Mouse (Mus musculus): ENCODE results near the gene Rcor1. TPM values are rescaled to one million over a fixed set of nuclear protein-coding genes. Genes with fewer than 3 reads are reported as not detected.

Gene Rcor1
- polyA plus RNA-seq, 1 experiment, result 33.8 TPM

- Histone ChIP-seq H3K27ac (ENCODE audit: insufficient read depth, low read depth, low read length) (no peak overlapping the region), H3K4me3 (ENCODE audit: insufficient read depth, low read length) (no peak overlapping the region), H3K4me1 (ENCODE audit: control insufficient read depth, insufficient read depth, low read length) (peaks cover 5% of the 10 kb centered on the region)
- TF ChIP-seq POLR2A (IDR thresholded peaks at IDR 0.05; ENCODE audit: borderline replicate concordance, low read depth, low read length), result no peak
- peak; percentile 37; the same call in 1 of the 2 replicates for TF ChIP-seq CTCF (IDR thresholded peaks at IDR 0.05; ENCODE audit: low read depth, low read length)
Measured at GRCm38 (mm10) chr12:111143005-111143508, 103.9 kb downstream of the Rcor1 start.

- peaks cover 9% of the 10 kb centered on the region for H3K4me1 ChIP-seq (ENCODE audit: control insufficient read depth, insufficient read depth, low read length)
- no peak overlapping the region for H3K27ac ChIP-seq (ENCODE audit: insufficient read depth, low read depth, low read length)
- TF ChIP-seq POLR2A (IDR thresholded peaks at IDR 0.05; ENCODE audit: borderline replicate concordance, low read depth, low read length) (no peak), CTCF (IDR thresholded peaks at IDR 0.05; ENCODE audit: low read depth, low read length) (no peak)
- no peak overlapping the region for H3K4me3 ChIP-seq (ENCODE audit: insufficient read depth, low read length)
Measured at GRCm38 (mm10) chr12:111143509-111144063, 104.4 kb downstream of the Rcor1 start.

GRCm38 (mm10) chr12:111144598-111144997 lies 105.4 kb downstream of the Rcor1 start:
- Histone ChIP-seq H3K4me1 (ENCODE audit: control insufficient read depth, insufficient read depth, low read length) (peaks cover 19% of the 10 kb centered on the region), H3K4me3 (ENCODE audit: insufficient read depth, low read length) (no peak overlapping the region), H3K27ac (ENCODE audit: insufficient read depth, low read depth, low read length) (no peak overlapping the region)
- no peak for TF ChIP-seq POLR2A (IDR thresholded peaks at IDR 0.05; ENCODE audit: borderline replicate concordance, low read depth, low read length)
- TF ChIP-seq CTCF (IDR thresholded peaks at IDR 0.05; ENCODE audit: low read depth, low read length), result no peak

GRCm38 (mm10) chr12:111145269-111145668 lies 106.1 kb downstream of the Rcor1 start:
- Histone ChIP-seq H3K27ac (ENCODE audit: insufficient read depth, low read depth, low read length) (no peak overlapping the region), H3K4me1 (ENCODE audit: control insufficient read depth, insufficient read depth, low read length) (peaks cover 25% of the 10 kb centered on the region), H3K4me3 (ENCODE audit: insufficient read depth, low read length) (no peak overlapping the region)
- TF ChIP-seq CTCF (IDR thresholded peaks at IDR 0.05; ENCODE audit: low read depth, low read length), result no peak

GRCm38 (mm10) chr12:111149495-111150235 lies 110.5 kb downstream of the Rcor1 start:
- Histone ChIP-seq H3K4me1 (ENCODE audit: control insufficient read depth, insufficient read depth, low read length) (peaks cover 32% of the 10 kb centered on the region), H3K27ac (ENCODE audit: insufficient read depth, low read depth, low read length) (no peak overlapping the region), H3K4me3 (ENCODE audit: insufficient read depth, low read length) (no peak overlapping the region)
- TF ChIP-seq CTCF (IDR thresholded peaks at IDR 0.05; ENCODE audit: low read depth, low read length), result no peak
- TF ChIP-seq POLR2A (IDR thresholded peaks at IDR 0.05; ENCODE audit: borderline replicate concordance, low read depth, low read length), result no peak

GRCm38 (mm10) chr12:111150236-111150596 lies 111.1 kb downstream of the Rcor1 start:
- Histone ChIP-seq H3K4me3 (ENCODE audit: insufficient read depth, low read length) (no peak overlapping the region), H3K4me1 (ENCODE audit: control insufficient read depth, insufficient read depth, low read length) (peaks cover 32% of the 10 kb centered on the region), H3K27ac (ENCODE audit: insufficient read depth, low read depth, low read length) (no peak overlapping the region)
- TF ChIP-seq CTCF (IDR thresholded peaks at IDR 0.05; ENCODE audit: low read depth, low read length), result no peak
- TF ChIP-seq POLR2A (IDR thresholded peaks at IDR 0.05; ENCODE audit: borderline replicate concordance, low read depth, low read length), result no peak

- Histone ChIP-seq H3K4me3 (ENCODE audit: insufficient read depth, low read length) (no peak overlapping the region), H3K4me1 (ENCODE audit: control insufficient read depth, insufficient read depth, low read length) (peaks cover 29% of the 10 kb centered on the region), H3K27ac (ENCODE audit: insufficient read depth, low read depth, low read length) (no peak overlapping the region)
- TF ChIP-seq POLR2A (IDR thresholded peaks at IDR 0.05; ENCODE audit: borderline replicate concordance, low read depth, low read length) (no peak), CTCF (IDR thresholded peaks at IDR 0.05; ENCODE audit: low read depth, low read length) (no peak)
Measured at GRCm38 (mm10) chr12:111151422-111152156, 112.4 kb downstream of the Rcor1 start.

- H3K4me3 ChIP-seq (ENCODE audit: insufficient read depth, low read length), result no peak overlapping the region
- H3K27ac ChIP-seq (ENCODE audit: insufficient read depth, low read depth, low read length), result no peak overlapping the region
- no peak for TF ChIP-seq POLR2A (IDR thresholded peaks at IDR 0.05; ENCODE audit: borderline replicate concordance, low read depth, low read length)
- TF ChIP-seq CTCF (IDR thresholded peaks at IDR 0.05; ENCODE audit: low read depth, low read length), result no peak
- H3K4me1 ChIP-seq (ENCODE audit: control insufficient read depth, insufficient read depth, low read length), result peaks cover 29% of the 10 kb centered on the region
Measured at GRCm38 (mm10) chr12:111152579-111152978, 113.4 kb downstream of the Rcor1 start.

- no peak overlapping the region for H3K27ac ChIP-seq (ENCODE audit: insufficient read depth, low read depth, low read length)
- H3K4me3 ChIP-seq (ENCODE audit: insufficient read depth, low read length), result no peak overlapping the region
- TF ChIP-seq POLR2A (IDR thresholded peaks at IDR 0.05; ENCODE audit: borderline replicate concordance, low read depth, low read length) (no peak), CTCF (IDR thresholded peaks at IDR 0.05; ENCODE audit: low read depth, low read length) (no peak)
- peaks cover 35% of the 10 kb centered on the region for H3K4me1 ChIP-seq (ENCODE audit: control insufficient read depth, insufficient read depth, low read length)
Measured at GRCm38 (mm10) chr12:111152981-111153710, 114.0 kb downstream of the Rcor1 start.
